Mouse (Mus musculus): ENCODE data around the gene Lmf2. TPM values are rescaled to one million over a fixed set of nuclear protein-coding genes. Genes with fewer than 3 reads are reported as not detected.
A peak's percentile ranks its signal among the peaks of the same experiment; 100 is the strongest.

Lmf2 gene
- polyA plus RNA-seq (2012; rRNA removed): 21.0 and 21.1 TPM in 2 replicates

- H3K27me3 ChIP-seq (ENCODE audit: control insufficient read depth, insufficient read depth, low read length): no peaks in the 10 kb centered on the region
- H3K27ac ChIP-seq (ENCODE audit: insufficient read depth, low read length): peak within 1 kb of the TSS; percentile 92
- peak; percentile 75; the same call in 1 of the 2 replicates for TF ChIP-seq POLR2A (IDR thresholded peaks at IDR 0.05; ENCODE audit: borderline replicate concordance, insufficient read depth, low read length)
- no peak for TF ChIP-seq CTCF (IDR thresholded peaks at IDR 0.05; ENCODE audit: borderline replicate concordance, insufficient read depth, low read depth, low read length)
- H3K4me1 ChIP-seq (ENCODE audit: control insufficient read depth, insufficient read depth, low read length): peaks cover 5% of the 10 kb centered on the region; the same call in 1 of the 2 replicates
- DNase-seq: peak; percentile 93 to 96
- peak within 1 kb of the TSS; percentile 92 for H3K4me3 ChIP-seq (replicated peaks; ENCODE audit: insufficient read depth, low read depth, low read length)
- under 1% methylated on average over 64 of the region's 64 CpGs for WGBS
Measured at GRCm38 (mm10) chr15:89355241-89356187, at the start of gene Lmf2, which contains the start of gene Ncaph2. Gene Lmf2 (minus strand): TSS chr15:89355659. Gene Ncaph2 (plus strand): TSS chr15:89355719.

- 81% methylated on average over 10 of the region's 10 CpGs for WGBS
Measured at GRCm38 (mm10) chr15:89404831-89405623, 49.6 kb upstream of the Lmf2 start.

GRCm38 (mm10) chr15:89402471-89402870 is 47.0 kb upstream of the Lmf2 start:
- no peaks in the 10 kb centered on the region for H3K27me3 ChIP-seq (ENCODE audit: control insufficient read depth, insufficient read depth, low read length)
- no peak overlapping the region for H3K27ac ChIP-seq (ENCODE audit: insufficient read depth, low read length)
- DNase-seq: no peak
- H3K4me3 ChIP-seq (replicated peaks; ENCODE audit: insufficient read depth, low read depth, low read length): no peak overlapping the region
- TF ChIP-seq POLR2A (IDR thresholded peaks at IDR 0.05; ENCODE audit: borderline replicate concordance, insufficient read depth, low read length): no peak
- no peak for TF ChIP-seq CTCF (IDR thresholded peaks at IDR 0.05; ENCODE audit: borderline replicate concordance, insufficient read depth, low read depth, low read length)
- H3K4me1 ChIP-seq (ENCODE audit: control insufficient read depth, insufficient read depth, low read length): no peaks in the 10 kb centered on the region
- 86% methylated on average over 1 of the region's 1 CpGs for WGBS

More at GRCm38 (mm10) chr15:89404831-89405623, 49.6 kb upstream of the Lmf2 start:
- no peak for DNase-seq
- Histone ChIP-seq H3K4me1 (ENCODE audit: control insufficient read depth, insufficient read depth, low read length) (no peaks in the 10 kb centered on the region), H3K27ac (ENCODE audit: insufficient read depth, low read length) (no peak overlapping the region), H3K27me3 (ENCODE audit: control insufficient read depth, insufficient read depth, low read length) (no peaks in the 10 kb centered on the region), H3K4me3 (replicated peaks; ENCODE audit: insufficient read depth, low read depth, low read length) (no peak overlapping the region)
- TF ChIP-seq POLR2A (IDR thresholded peaks at IDR 0.05; ENCODE audit: borderline replicate concordance, insufficient read depth, low read length): no peak
- TF ChIP-seq CTCF (IDR thresholded peaks at IDR 0.05; ENCODE audit: borderline replicate concordance, insufficient read depth, low read depth, low read length): no peak

- no peak overlapping the region for H3K4me3 ChIP-seq (replicated peaks; ENCODE audit: insufficient read depth, low read depth, low read length)
- H3K27me3 ChIP-seq (ENCODE audit: control insufficient read depth, insufficient read depth, low read length): no peaks in the 10 kb centered on the region
- H3K27ac ChIP-seq (ENCODE audit: insufficient read depth, low read length): no peak overlapping the region
- 92% methylated on average over 1 of the region's 1 CpGs for WGBS
- TF ChIP-seq POLR2A (IDR thresholded peaks at IDR 0.05; ENCODE audit: borderline replicate concordance, insufficient read depth, low read length) (no peak), CTCF (IDR thresholded peaks at IDR 0.05; ENCODE audit: borderline replicate concordance, insufficient read depth, low read depth, low read length) (no peak)
- no peaks in the 10 kb centered on the region for H3K4me1 ChIP-seq (ENCODE audit: control insufficient read depth, insufficient read depth, low read length)
- DNase-seq: no peak
Measured at GRCm38 (mm10) chr15:89399716-89400115, 44.3 kb upstream of the Lmf2 start.

GRCm38 (mm10) chr15:89398146-89398545 is 42.7 kb upstream of the Lmf2 start:
- Histone ChIP-seq H3K4me3 (replicated peaks; ENCODE audit: insufficient read depth, low read depth, low read length) (no peak overlapping the region), H3K27me3 (ENCODE audit: control insufficient read depth, insufficient read depth, low read length) (no peaks in the 10 kb centered on the region), H3K27ac (ENCODE audit: insufficient read depth, low read length) (no peak overlapping the region), H3K4me1 (ENCODE audit: control insufficient read depth, insufficient read depth, low read length) (no peaks in the 10 kb centered on the region)
- TF ChIP-seq CTCF (IDR thresholded peaks at IDR 0.05; ENCODE audit: borderline replicate concordance, insufficient read depth, low read depth, low read length): no peak
- TF ChIP-seq POLR2A (IDR thresholded peaks at IDR 0.05; ENCODE audit: borderline replicate concordance, insufficient read depth, low read length): no peak
- WGBS: 34% methylated on average over 2 of the region's 2 CpGs
- DNase-seq: no peak

- H3K27ac ChIP-seq (ENCODE audit: insufficient read depth, low read length): no peak overlapping the region
- H3K27me3 ChIP-seq (ENCODE audit: control insufficient read depth, insufficient read depth, low read length): no peaks in the 10 kb centered on the region
- H3K4me1 ChIP-seq (ENCODE audit: control insufficient read depth, insufficient read depth, low read length): no peaks in the 10 kb centered on the region
- H3K4me3 ChIP-seq (replicated peaks; ENCODE audit: insufficient read depth, low read depth, low read length): no peak overlapping the region
- DNase-seq: no peak
- TF ChIP-seq POLR2A (IDR thresholded peaks at IDR 0.05; ENCODE audit: borderline replicate concordance, insufficient read depth, low read length) (no peak), CTCF (IDR thresholded peaks at IDR 0.05; ENCODE audit: borderline replicate concordance, insufficient read depth, low read depth, low read length) (no peak)
- WGBS: 89% methylated on average over 4 of the region's 4 CpGs
Measured at GRCm38 (mm10) chr15:89396883-89397282, 41.4 kb upstream of the Lmf2 start.

GRCm38 (mm10) chr15:89390081-89390480 is 34.6 kb upstream of the Lmf2 start:
- H3K4me1 ChIP-seq (ENCODE audit: control insufficient read depth, insufficient read depth, low read length): peaks cover 9% of the 10 kb centered on the region
- no peak overlapping the region for H3K4me3 ChIP-seq (replicated peaks; ENCODE audit: insufficient read depth, low read depth, low read length)
- WGBS: 30% methylated on average over 10 of the region's 10 CpGs
- no peak overlapping the region for H3K27ac ChIP-seq (ENCODE audit: insufficient read depth, low read length)
- DNase-seq: peak; percentile 57 to 71
- no peaks in the 10 kb centered on the region for H3K27me3 ChIP-seq (ENCODE audit: control insufficient read depth, insufficient read depth, low read length)
- TF ChIP-seq CTCF (IDR thresholded peaks at IDR 0.05; ENCODE audit: borderline replicate concordance, insufficient read depth, low read depth, low read length) (no peak), POLR2A (IDR thresholded peaks at IDR 0.05; ENCODE audit: borderline replicate concordance, insufficient read depth, low read length) (no peak)
